Mouse (Mus musculus): ENCODE measurements around the gene Sema4f.

GRCm38 (mm10) chr6:82919520-82919919, 20.0 kb downstream of the Sema4f start:
- TF ChIP-seq POLR2AphosphoS5 (IDR thresholded peaks at IDR 0.05; ENCODE audit: insufficient replicate concordance, low read depth, low read length) (no peak), CTCF (IDR thresholded peaks at IDR 0.05; ENCODE audit: low read depth, low read length) (no peak), TAL1 (conservative IDR thresholded peaks at IDR 0.05; ENCODE audit: low read depth, low read length) (no peak)
